8 mouse cellular contexts compared by ENCODE assay signal in genomic region chr1:66815941-66816777, GRCm38 (mm10). TPM values are rescaled to one million over a fixed set of nuclear protein-coding genes. Genes with fewer than 3 reads are reported as not detected.
DNase-seq lines count a peak whose midpoint lies in the region; ATAC-seq and TF ChIP-seq lines count a peak whose summit lies in the region.

No protein-coding gene starts in this region.

- H3K27ac ChIP-seq in hindbrain, embryonic 12.5 days = peak overlapping the region; percentile 99
- peak overlapping the region; percentile 96 for H3K27ac ChIP-seq in lung, postnatal 0 days (ENCODE audit: low read length)

- H3K36me3 ChIP-seq in hindbrain, embryonic 12.5 days = no peaks in the 10 kb centered on the region
- no peaks in the 10 kb centered on the region for H3K36me3 ChIP-seq in lung, postnatal 0 days (ENCODE audit: insufficient read depth, low read length)

- TF ChIP-seq EP300 in lung, postnatal 0 days (IDR thresholded peaks at IDR 0.05) = peak; percentile 46

- H3K9me3 ChIP-seq in hindbrain, embryonic 12.5 days (replicated peaks) = no peaks in the 10 kb centered on the region
- no peaks in the 10 kb centered on the region for H3K9me3 ChIP-seq in lung, postnatal 0 days (ENCODE audit: low read length)

- DNase-seq in R1 (ENCODE audit: low read depth, low spot score) = peak; percentile 76
- peak; percentile 77 for DNase-seq in cerebellum, adult 9-11 months
- peak; percentile 60 to 66 for DNase-seq in frontal cortex, postnatal 10 days (ENCODE audit: low spot score in 2 of 2)
- peak; percentile 74 to 76 for DNase-seq in layer of hippocampus, postnatal 10 days (ENCODE audit: low spot score in 2 of 2)
- DNase-seq in lung, postnatal 0 days (ENCODE audit: low spot score) = peak; percentile 95
- DNase-seq in ovary, postnatal 10 days (ENCODE audit: low spot score) = peak; percentile 38
- peak; percentile 63 to 76 for DNase-seq in thymus, postnatal 36 days

- ATAC-seq in hindbrain, embryonic 12.5 days (ENCODE audit: low FRiP score) = peak; percentile 52
- ATAC-seq in lung, postnatal 0 days = peak; percentile 20

- peak overlapping the region; percentile 85 for H3K4me3 ChIP-seq in hindbrain, embryonic 12.5 days
- H3K4me3 ChIP-seq in lung, postnatal 0 days (ENCODE audit: low read depth, low read length) = peak overlapping the region; percentile 89

- peaks cover 11% of the 10 kb centered on the region; the same call in 1 of the 2 replicates for H3K4me1 ChIP-seq in hindbrain, embryonic 12.5 days
- H3K4me1 ChIP-seq in lung, postnatal 0 days (ENCODE audit: insufficient read depth, low read depth, low read length) = peaks cover 7% of the 10 kb centered on the region; the same call in 1 of the 2 replicates

- H3K4me2 ChIP-seq in hindbrain, embryonic 12.5 days (replicated peaks) = peak overlapping the region; percentile 65
- peak overlapping the region; percentile 77 for H3K4me2 ChIP-seq in lung, postnatal 0 days (replicated peaks; ENCODE audit: low read depth, low read length)

- under 1% methylated on average over 39 of the region's 39 CpGs for WGBS in hindbrain, embryonic 12.5 days
- WGBS in lung, postnatal 0 days = under 1% methylated on average over 39 of the region's 39 CpGs

- TF ChIP-seq CTCF in lung, postnatal 0 days (IDR thresholded peaks at IDR 0.05) = no peak

- no peaks in the 10 kb centered on the region for H3K27me3 ChIP-seq in hindbrain, embryonic 12.5 days
- no peaks in the 10 kb centered on the region for H3K27me3 ChIP-seq in lung, postnatal 0 days (replicated peaks; ENCODE audit: insufficient read depth, low read length)

- peak overlapping the region; percentile 79 for H3K9ac ChIP-seq in hindbrain, embryonic 12.5 days
- H3K9ac ChIP-seq in lung, postnatal 0 days (replicated peaks; ENCODE audit: low read depth) = peak overlapping the region; percentile 58

RNA-seq across cellular contexts. Expression of gene Kansl1l, which starts 1.2 kb away (rescaled TPM):
- polyA plus RNA-seq in hindbrain, embryonic 12.5 days (2016; fragmentation: Nextera tagmentation; extraction: Ambion mirVana) = 23.3 and 26.2 TPM in 2 replicates
- total RNA-seq in layer of hippocampus, postnatal 10 days (2021) = 10 to 100 TPM; 13.8 to 14.0 TPM
- 11.2 and 13.1 TPM in 2 replicates for polyA plus RNA-seq in lung, postnatal 0 days (2015; fragmentation: Nextera tagmentation; extraction: Ambion mirVana)

RNA-seq across cellular contexts. Expression of gene Acadl, which starts 46.9 kb away (rescaled TPM):
- 61.0 and 67.3 TPM in 2 replicates for polyA plus RNA-seq in hindbrain, embryonic 12.5 days (2016; fragmentation: Nextera tagmentation; extraction: Ambion mirVana)
- total RNA-seq in layer of hippocampus, postnatal 10 days (2021) = 10 to 100 TPM; 38.1 to 42.5 TPM
- polyA plus RNA-seq in lung, postnatal 0 days (2015; fragmentation: Nextera tagmentation; extraction: Ambion mirVana) = 217 and 230 TPM in 2 replicates

Comparison
In these comparisons a context has a peak if more than half of its experiments do, and no peak if none do; other contexts are left out.
1. Peak in every context shown above with its lines: DNase-seq, ATAC-seq, H3K4me3 ChIP-seq and H3K27ac ChIP-seq.
2. DNase-seq: peak in every context shown above with its lines; median percentile 95 in lung, postnatal 0 days; 77 in cerebellum, adult 9-11 months; 76 in R1; 75 in layer of hippocampus, postnatal 10 days; 70 in thymus, postnatal 36 days; 63 in frontal cortex, postnatal 10 days; 38 in ovary, postnatal 10 days.